Mouse (Mus musculus) CH12.LX (cell line): ENCODE data around the gene Timm23. TPM values are rescaled to one million over a fixed set of nuclear protein-coding genes. Genes with fewer than 3 reads are reported as not detected.

Experiments
- DNase-seq: peaks from one replicate; pipeline ENCODE4 v3.0.0-alpha.2; 2013; ENCODE audit errors: extremely low read depth
- H3K27ac ChIP-seq: 2 replicates; pipeline ENCODE4 v1.5.1; 2012; ENCODE audit warnings: low read depth, mild to moderate bottlenecking, control low read depth, moderate library complexity; ENCODE audit not compliant: insufficient read depth
- H3K27me3 ChIP-seq: replicated peaks from 2 replicates; pipeline ENCODE3; 2012; ENCODE audit warnings: inconsistent platforms
- H3K36me3 ChIP-seq, 2 experiments: replicated peaks in 1 of 2; 2 replicates each; pipeline versions ENCODE3 to v1.6.1; 2012; ENCODE audit warnings: inconsistent platforms in 1 of 2, low read length in 1 of 2, mild to moderate bottlenecking in 1 of 2, mixed read lengths in 1 of 2, moderate library complexity in 1 of 2; ENCODE audit not compliant: control insufficient read depth in 1 of 2, insufficient read depth in 1 of 2
- H3K4me1 ChIP-seq, 2 experiments: 2 replicates each; pipeline ENCODE4 v1.6.1; 2012; ENCODE audit warnings: inconsistent platforms in 1 of 2, moderate library complexity in 1 of 2; ENCODE audit not compliant: insufficient read depth in 2 of 2, control insufficient read depth in 1 of 2
- H3K4me2 ChIP-seq: 2 replicates; pipeline ENCODE4 v1.6.1; 2012; ENCODE audit warnings: low read depth, mild to moderate bottlenecking, control low read depth; ENCODE audit not compliant: poor library complexity, insufficient read depth, severe bottlenecking
- H3K4me3 ChIP-seq, 3 experiments: fragments of 150-350 bp in 1 of 3; sonication (generic) in 1 of 3; replicated peaks in 1 of 3; 2 replicates each; pipeline versions ENCODE3 to v1.5.1; 2011 to 2012; ENCODE audit warnings: low read depth in 2 of 3, low read length in 2 of 3, mild to moderate bottlenecking in 2 of 3, moderate library complexity in 2 of 3, control low read depth in 1 of 3, improper control_type of control experiment in 1 of 3, inconsistent platforms in 1 of 3, mixed read lengths in 1 of 3; ENCODE audit not compliant: poor library complexity in 1 of 3
- H3K79me2 ChIP-seq: replicated peaks from 2 replicates; pipeline ENCODE4 v1.6.1; 2012; ENCODE audit warnings: mild to moderate bottlenecking, moderate library complexity; ENCODE audit not compliant: control insufficient read depth, poor library complexity, insufficient read depth, severe bottlenecking; ENCODE audit errors: extremely low read depth
- H3K9ac ChIP-seq: 2 replicates; pipeline ENCODE4 v1.6.1; 2012; ENCODE audit warnings: low read depth, mild to moderate bottlenecking, control low read depth, moderate library complexity; ENCODE audit not compliant: insufficient read depth
- H3K9me3 ChIP-seq: replicated peaks from 2 replicates; pipeline ENCODE3; 2012; ENCODE audit warnings: low read length, inconsistent platforms, mixed read lengths
- CHD1 ChIP-seq: IDR thresholded peaks from 2 replicates; pipeline ENCODE4 v1.6.1; 2012; ENCODE audit warnings: low read depth, low read length, improper control_type of control experiment, inconsistent platforms
- CHD2 ChIP-seq: IDR thresholded peaks from 2 replicates; pipeline ENCODE4 v1.6.1; 2011; ENCODE audit warnings: low read length, improper control_type of control experiment
- ETS1 ChIP-seq: conservative IDR thresholded peaks from 2 replicates; pipeline ENCODE4 v1.6.1; 2012; ENCODE audit warnings: low read depth, mild to moderate bottlenecking, inconsistent platforms, low read length, improper control_type of control experiment, moderate library complexity
- HCFC1 ChIP-seq: IDR thresholded peaks from 2 replicates; pipeline ENCODE4 v1.6.1; 2012; ENCODE audit warnings: low read depth, mild to moderate bottlenecking, inconsistent platforms, low read length, improper control_type of control experiment
- JUND ChIP-seq: conservative IDR thresholded peaks from 2 replicates; pipeline ENCODE4 v1.6.1; 2011; ENCODE audit warnings: low read depth, low read length, improper control_type of control experiment
- KAT2A ChIP-seq: IDR thresholded peaks from 2 replicates; pipeline ENCODE4 v1.6.1; 2012; ENCODE audit warnings: low read length, improper control_type of control experiment, inconsistent platforms; ENCODE audit not compliant: insufficient replicate concordance
- MAZ ChIP-seq: IDR thresholded peaks from 2 replicates; pipeline ENCODE4 v1.6.1; 2012; ENCODE audit warnings: low read depth, mild to moderate bottlenecking, inconsistent platforms, low read length, improper control_type of control experiment, moderate library complexity
- NELFE ChIP-seq: IDR thresholded peaks from 2 replicates; pipeline ENCODE4 v1.6.1; 2011; ENCODE audit warnings: low read depth, low read length, improper control_type of control experiment
- NRF1 ChIP-seq: IDR thresholded peaks from 2 replicates; pipeline ENCODE4 v1.6.1; 2014; ENCODE audit warnings: low read depth, mild to moderate bottlenecking, inconsistent platforms, low read length, improper control_type of control experiment, moderate library complexity
- PAX5 ChIP-seq: IDR thresholded peaks from 2 replicates; pipeline ENCODE4 v1.6.1; 2012; ENCODE audit warnings: low read length, inconsistent platforms, mixed read lengths
- RAD21 ChIP-seq: IDR thresholded peaks from 2 replicates; pipeline ENCODE4 v1.6.1; 2011; ENCODE audit warnings: low read depth, mild to moderate bottlenecking, low read length, improper control_type of control experiment, moderate library complexity
- SIN3A ChIP-seq: IDR thresholded peaks from 2 replicates; pipeline ENCODE4 v1.6.1; 2012; ENCODE audit warnings: low read length, improper control_type of control experiment, inconsistent platforms
- SMC3 ChIP-seq: IDR thresholded peaks from 2 replicates; pipeline ENCODE4 v1.6.1; 2011; ENCODE audit warnings: low read depth, low read length, improper control_type of control experiment
- TBP ChIP-seq: conservative IDR thresholded peaks from 2 replicates; pipeline ENCODE4 v1.6.1; 2011; ENCODE audit warnings: low read depth, low read length, improper control_type of control experiment
- ZC3H11A ChIP-seq: IDR thresholded peaks from 2 replicates; pipeline ENCODE4 v1.6.1; 2012; ENCODE audit warnings: low read depth, mild to moderate bottlenecking, inconsistent platforms, low read length, improper control_type of control experiment
- ZKSCAN1 ChIP-seq: IDR thresholded peaks from 2 replicates; pipeline ENCODE4 v1.6.1; 2012; ENCODE audit warnings: low read depth, inconsistent platforms, low read length, improper control_type of control experiment, borderline replicate concordance
- dilution Hi-C: fragments of 300-500 bp; cut with MboI; formaldehyde crosslinking; loops from 2 replicates; pipeline ENCODE4 v1.14.3; 2020; ENCODE audit warnings: low sequenced_read_pairs; ENCODE audit not compliant: extremely low pct_unique_long_range_greater_than_20kb, extremely low pct_ligation_motif_present
- in situ Hi-C: fragments of 300-500 bp; cut with MboI; formaldehyde crosslinking; loops from 3 replicates; pipeline ENCODE4 v1.14.3; 2019; ENCODE audit warnings: low sequenced_read_pairs, low pct_ligation_motif_present, low pct_unique_long_range_greater_than_20kb, mixed read lengths
- polyA plus RNA-seq: library from polyadenylated mRNA; unstranded; fragments of >175 nt; gene quantifications from 2 replicates; pipeline ENCODE4 v1.2.1, GENCODE M21; 2012; ENCODE audit warnings: low read depth; ENCODE audit not compliant: insufficient read length
- total RNA-seq, 2 experiments: library from RNA; depleted of rRNA; stranded (reverse); fragments of 300-350 nt in 1 of 2; fragments of >200 nt in 1 of 2; gene quantifications; 2 replicates each; pipeline ENCODE4 v1.2.3; 2012 to 2014

Gene Timm23
- total and polyA plus RNA-seq, 3 experiments, result 285 to 558 (median 495) TPM

DNA sequence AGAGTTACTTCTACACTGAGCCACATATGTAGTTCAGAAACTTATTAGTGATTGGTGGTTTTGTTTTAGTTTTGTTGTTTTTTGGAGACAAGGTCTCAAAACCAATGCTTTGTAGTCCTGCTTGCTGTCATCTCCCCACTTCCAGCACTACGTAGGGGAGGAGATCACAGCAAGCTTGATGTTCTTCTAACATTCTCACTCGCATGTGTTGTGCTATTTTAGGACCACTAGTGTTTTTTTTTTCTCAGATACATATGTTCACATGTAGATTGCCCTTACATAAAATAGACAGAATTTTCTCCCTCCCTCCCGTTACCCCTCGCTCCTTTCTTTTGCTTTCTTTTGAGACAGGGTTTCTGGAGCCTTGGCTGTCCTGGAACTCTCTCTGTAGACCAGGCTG lies 31.6 kb downstream of the Timm23 start:
- DNase-seq, result no peak
- H3K4me2 ChIP-seq, result no peak overlapping the region
- peaks cover 2 to 37% of the 10 kb centered on the region in 2 experiments; a peak in 2 of 4 replicates for H3K4me1 ChIP-seq
- peaks cover 19 to 54% of the 10 kb centered on the region in 2 experiments for H3K36me3 ChIP-seq
- H3K9ac ChIP-seq, result no peak overlapping the region
- no peak overlapping the region for H3K4me3 ChIP-seq
- H3K79me2 ChIP-seq, result peaks cover 44% of the 10 kb centered on the region
- H3K27me3 ChIP-seq, result no peaks in the 10 kb centered on the region
- dilution Hi-C loops (no loop called here), in situ Hi-C loops (no loop called here)
- no peaks in the 10 kb centered on the region for H3K9me3 ChIP-seq
- TF ChIP-seq RAD21, result no peak
- TF ChIP-seq CHD2, result no peak
- no peak for TF ChIP-seq KAT2A
- TF ChIP-seq ZC3H11A, result no peak
- no peak for TF ChIP-seq ZKSCAN1
- no peak for TF ChIP-seq SIN3A
- no peak for TF ChIP-seq ETS1
- no peak for TF ChIP-seq SMC3
- TF ChIP-seq NELFE, result no peak
- TF ChIP-seq JUND, result no peak
- TF ChIP-seq MAZ, result no peak
- TF ChIP-seq PAX5, result no peak
- no peak overlapping the region for H3K27ac ChIP-seq

DNA sequence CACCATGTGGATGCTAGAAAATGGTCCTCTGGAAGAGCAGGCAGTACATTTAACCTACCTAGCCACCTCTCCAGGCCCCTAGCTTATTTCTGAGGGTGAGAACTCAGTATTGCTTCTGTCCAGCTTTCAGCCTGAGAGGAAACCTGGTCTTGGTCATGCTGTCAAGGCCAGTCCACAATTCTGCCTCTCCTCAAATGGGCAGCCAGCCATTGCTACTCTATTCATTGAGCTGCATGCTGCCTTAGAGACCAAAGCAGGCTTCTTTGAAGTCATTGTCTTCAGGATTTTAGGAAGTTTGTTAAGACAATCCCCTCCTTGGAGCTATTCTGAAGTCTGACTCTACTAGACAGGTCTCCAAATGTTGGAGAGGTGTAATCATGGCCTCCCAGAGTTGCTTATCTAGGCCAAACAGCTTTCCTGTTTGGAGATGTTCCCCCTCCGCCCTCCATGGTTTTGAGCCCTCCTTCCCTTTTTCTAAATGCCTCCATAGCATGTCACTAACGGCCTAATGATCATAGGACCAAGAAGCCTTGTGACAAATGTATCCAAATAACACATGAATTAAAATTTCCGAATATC lies 33.0 kb downstream of the Timm23 start:
- H3K9me3 ChIP-seq, result no peaks in the 10 kb centered on the region
- peaks cover 14 to 41% of the 10 kb centered on the region in 2 experiments for H3K36me3 ChIP-seq
- no peak overlapping the region for H3K27ac ChIP-seq
- no peak overlapping the region for H3K9ac ChIP-seq
- TF ChIP-seq ZKSCAN1, result no peak
- TF ChIP-seq KAT2A, result no peak
- TF ChIP-seq ETS1, result no peak
- TF ChIP-seq HCFC1, result no peak
- no peak for TF ChIP-seq NRF1
- no peak for TF ChIP-seq CHD1
- no peak for TF ChIP-seq TBP
- TF ChIP-seq PAX5, result no peak
- H3K79me2 ChIP-seq, result peaks cover 52% of the 10 kb centered on the region
- no peak overlapping the region for H3K4me2 ChIP-seq
- in situ Hi-C loops, result no loop called here
- dilution Hi-C loops, result no loop called here
- H3K4me3 ChIP-seq, result no peak overlapping the region
- DNase-seq, result no peak
- peaks cover 2 to 51% of the 10 kb centered on the region in 2 experiments; a peak in 2 of 4 replicates for H3K4me1 ChIP-seq
- H3K27me3 ChIP-seq, result no peaks in the 10 kb centered on the region
